Mouse (Mus musculus): ENCODE data around the gene Maml3. TPM values are rescaled to one million over a fixed set of nuclear protein-coding genes. Genes with fewer than 3 reads are reported as not detected.

Maml3 gene
- polyA plus RNA-seq, 1 experiment from 2014 or later: 8.0 TPM

- no peak for ATAC-seq (ENCODE audit: low FRiP score)
- Histone ChIP-seq H3K4me1 (replicated peaks; ENCODE audit: control insufficient read depth, insufficient read depth, low read length) (peaks cover 41% of the 10 kb centered on the region), H3K36me3 (replicated peaks; ENCODE audit: control insufficient read depth, insufficient read depth) (no peaks in the 10 kb centered on the region), H3K27me3 (ENCODE audit: control insufficient read depth, insufficient read depth, low read length) (no peaks in the 10 kb centered on the region), H3K27ac (no peak overlapping the region), H3K4me3 (replicated peaks; ENCODE audit: low read length) (no peak overlapping the region), H3K9me3 (ENCODE audit: control insufficient read depth, low read length) (no peaks in the 10 kb centered on the region), H3K4me2 (replicated peaks) (no peak overlapping the region), H3K9ac (no peak overlapping the region)
- WGBS: 96% methylated on average over 9 of the region's 9 CpGs
- DNase-seq (ENCODE audit: low spot score): no peak
Measured at GRCm38 (mm10) chr3:51876729-51877128, 228.1 kb downstream of the Maml3 start.

GRCm38 (mm10) chr3:51875629-51876028 is 229.2 kb downstream of the Maml3 start:
- no peak for ATAC-seq (ENCODE audit: low FRiP score)

GRCm38 (mm10) chr3:51874252-51874651 is 230.6 kb downstream of the Maml3 start:
- H3K27me3 ChIP-seq (ENCODE audit: control insufficient read depth, insufficient read depth, low read length): no peaks in the 10 kb centered on the region
- H3K4me3 ChIP-seq (replicated peaks; ENCODE audit: low read length): no peak overlapping the region
- ATAC-seq (ENCODE audit: low FRiP score): no peak
- no peak overlapping the region for H3K9ac ChIP-seq
- H3K9me3 ChIP-seq (ENCODE audit: control insufficient read depth, low read length): no peaks in the 10 kb centered on the region
- H3K4me1 ChIP-seq (replicated peaks; ENCODE audit: control insufficient read depth, insufficient read depth, low read length): peaks cover 35% of the 10 kb centered on the region
- no peaks in the 10 kb centered on the region for H3K36me3 ChIP-seq (replicated peaks; ENCODE audit: control insufficient read depth, insufficient read depth)
- DNase-seq (ENCODE audit: low spot score): no peak
- WGBS: 67% methylated on average over 3 of the region's 3 CpGs
- no peak overlapping the region for H3K4me2 ChIP-seq (replicated peaks)
- H3K27ac ChIP-seq: no peak overlapping the region

More at GRCm38 (mm10) chr3:51875629-51876028, 229.2 kb downstream of the Maml3 start:
- DNase-seq (ENCODE audit: low spot score): no peak
- no peak overlapping the region for H3K4me2 ChIP-seq (replicated peaks)
- H3K9me3 ChIP-seq (ENCODE audit: control insufficient read depth, low read length): no peaks in the 10 kb centered on the region
- H3K36me3 ChIP-seq (replicated peaks; ENCODE audit: control insufficient read depth, insufficient read depth): no peaks in the 10 kb centered on the region
- 0 out of 2 replicates have a peak overlapping the region, but pooled peaks have one; percentile 58 for H3K27ac ChIP-seq
- WGBS: 97% methylated on average over 4 of the region's 4 CpGs
- no peaks in the 10 kb centered on the region for H3K27me3 ChIP-seq (ENCODE audit: control insufficient read depth, insufficient read depth, low read length)
- H3K4me3 ChIP-seq (replicated peaks; ENCODE audit: low read length): no peak overlapping the region
- H3K4me1 ChIP-seq (replicated peaks; ENCODE audit: control insufficient read depth, insufficient read depth, low read length): peaks cover 34% of the 10 kb centered on the region
- H3K9ac ChIP-seq: no peak overlapping the region

- H3K36me3 ChIP-seq (replicated peaks; ENCODE audit: control insufficient read depth, insufficient read depth): no peaks in the 10 kb centered on the region
- H3K27me3 ChIP-seq (ENCODE audit: control insufficient read depth, insufficient read depth, low read length): no peaks in the 10 kb centered on the region
- H3K9ac ChIP-seq: no peak overlapping the region
- no peak overlapping the region for H3K4me2 ChIP-seq (replicated peaks)
- peaks cover 43% of the 10 kb centered on the region for H3K4me1 ChIP-seq (replicated peaks; ENCODE audit: control insufficient read depth, insufficient read depth, low read length)
- no peak overlapping the region for H3K4me3 ChIP-seq (replicated peaks; ENCODE audit: low read length)
- WGBS: 58% methylated on average over 4 of the region's 4 CpGs
- 0 out of 2 replicates have a peak overlapping the region, but pooled peaks have one; percentile 28 for H3K27ac ChIP-seq
- no peak for ATAC-seq (ENCODE audit: low FRiP score)
- no peaks in the 10 kb centered on the region for H3K9me3 ChIP-seq (ENCODE audit: control insufficient read depth, low read length)
- no peak for DNase-seq (ENCODE audit: low spot score)
Measured at GRCm38 (mm10) chr3:51872771-51873170, 232.1 kb downstream of the Maml3 start.

- 82% methylated on average over 4 of the region's 4 CpGs for WGBS
- DNase-seq (ENCODE audit: low spot score) (no peak), ATAC-seq (ENCODE audit: low FRiP score) (no peak)
- Histone ChIP-seq H3K4me2 (replicated peaks) (no peak overlapping the region), H3K36me3 (replicated peaks; ENCODE audit: control insufficient read depth, insufficient read depth) (no peaks in the 10 kb centered on the region), H3K27ac (no peak overlapping the region), H3K9ac (no peak overlapping the region), H3K27me3 (ENCODE audit: control insufficient read depth, insufficient read depth, low read length) (no peaks in the 10 kb centered on the region), H3K4me1 (replicated peaks; ENCODE audit: control insufficient read depth, insufficient read depth, low read length) (peaks cover 43% of the 10 kb centered on the region), H3K4me3 (replicated peaks; ENCODE audit: low read length) (no peak overlapping the region), H3K9me3 (ENCODE audit: control insufficient read depth, low read length) (no peaks in the 10 kb centered on the region)
Measured at GRCm38 (mm10) chr3:51871346-51871745, 233.5 kb downstream of the Maml3 start.

- Histone ChIP-seq H3K9ac (peak overlapping the region; percentile 9; the same call in 1 of the 2 replicates), H3K27ac (peak overlapping the region; percentile 60), H3K27me3 (ENCODE audit: control insufficient read depth, insufficient read depth, low read length) (no peaks in the 10 kb centered on the region), H3K4me3 (replicated peaks; ENCODE audit: low read length) (no peak overlapping the region), H3K4me1 (replicated peaks; ENCODE audit: control insufficient read depth, insufficient read depth, low read length) (peaks cover 39% of the 10 kb centered on the region), H3K4me2 (replicated peaks) (0 out of 2 replicates have a peak overlapping the region, but pooled peaks have one; percentile 10), H3K9me3 (ENCODE audit: control insufficient read depth, low read length) (no peaks in the 10 kb centered on the region), H3K36me3 (replicated peaks; ENCODE audit: control insufficient read depth, insufficient read depth) (no peaks in the 10 kb centered on the region)
- DNase-seq (ENCODE audit: low spot score): no peak
- WGBS: 27% methylated on average over 6 of the region's 6 CpGs
- ATAC-seq (ENCODE audit: low FRiP score): peak; percentile 62
Measured at GRCm38 (mm10) chr3:51869980-51870379, 234.9 kb downstream of the Maml3 start.

- Histone ChIP-seq H3K4me3 (replicated peaks; ENCODE audit: low read length) (no peak overlapping the region), H3K9ac (no peak overlapping the region), H3K9me3 (ENCODE audit: control insufficient read depth, low read length) (no peaks in the 10 kb centered on the region), H3K27ac (peak overlapping the region; percentile 60), H3K4me1 (replicated peaks; ENCODE audit: control insufficient read depth, insufficient read depth, low read length) (peaks cover 35% of the 10 kb centered on the region), H3K36me3 (replicated peaks; ENCODE audit: control insufficient read depth, insufficient read depth) (no peaks in the 10 kb centered on the region), H3K27me3 (ENCODE audit: control insufficient read depth, insufficient read depth, low read length) (no peaks in the 10 kb centered on the region), H3K4me2 (replicated peaks) (no peak overlapping the region)
- DNase-seq (ENCODE audit: low spot score): no peak
- WGBS: 17% methylated on average over 5 of the region's 5 CpGs
- no peak for ATAC-seq (ENCODE audit: low FRiP score)
Measured at GRCm38 (mm10) chr3:51868857-51869256, 236.0 kb downstream of the Maml3 start.

- Histone ChIP-seq H3K4me1 (replicated peaks; ENCODE audit: control insufficient read depth, insufficient read depth, low read length) (peaks cover 39% of the 10 kb centered on the region), H3K4me3 (replicated peaks; ENCODE audit: low read length) (no peak overlapping the region), H3K27ac (no peak overlapping the region), H3K36me3 (replicated peaks; ENCODE audit: control insufficient read depth, insufficient read depth) (no peaks in the 10 kb centered on the region), H3K4me2 (replicated peaks) (no peak overlapping the region), H3K9ac (no peak overlapping the region), H3K9me3 (ENCODE audit: control insufficient read depth, low read length) (no peaks in the 10 kb centered on the region), H3K27me3 (ENCODE audit: control insufficient read depth, insufficient read depth, low read length) (no peaks in the 10 kb centered on the region)
- DNase-seq (ENCODE audit: low spot score): no peak
- WGBS: 80% methylated on average over 5 of the region's 5 CpGs
- no peak for ATAC-seq (ENCODE audit: low FRiP score)
Measured at GRCm38 (mm10) chr3:51866446-51866845, 238.4 kb downstream of the Maml3 start.

GRCm38 (mm10) chr3:51861631-51862030 is 243.2 kb downstream of the Maml3 start:
- Histone ChIP-seq H3K9me3 (ENCODE audit: control insufficient read depth, low read length) (no peaks in the 10 kb centered on the region), H3K27me3 (ENCODE audit: control insufficient read depth, insufficient read depth, low read length) (no peaks in the 10 kb centered on the region), H3K27ac (peak overlapping the region; percentile 51), H3K4me2 (replicated peaks) (no peak overlapping the region), H3K4me1 (replicated peaks; ENCODE audit: control insufficient read depth, insufficient read depth, low read length) (peaks cover 13% of the 10 kb centered on the region), H3K36me3 (replicated peaks; ENCODE audit: control insufficient read depth, insufficient read depth) (no peaks in the 10 kb centered on the region), H3K9ac (no peak overlapping the region), H3K4me3 (replicated peaks; ENCODE audit: low read length) (no peak overlapping the region)
- DNase-seq (ENCODE audit: low spot score) (no peak), ATAC-seq (ENCODE audit: low FRiP score) (no peak)
- 79% methylated on average over 9 of the region's 9 CpGs for WGBS

- no peaks in the 10 kb centered on the region for H3K27me3 ChIP-seq (ENCODE audit: control insufficient read depth, insufficient read depth, low read length)
- H3K4me3 ChIP-seq (replicated peaks; ENCODE audit: low read length): no peak overlapping the region
- H3K4me1 ChIP-seq (replicated peaks; ENCODE audit: control insufficient read depth, insufficient read depth, low read length): peaks cover 13% of the 10 kb centered on the region
- no peaks in the 10 kb centered on the region for H3K36me3 ChIP-seq (replicated peaks; ENCODE audit: control insufficient read depth, insufficient read depth)
- no peaks in the 10 kb centered on the region for H3K9me3 ChIP-seq (ENCODE audit: control insufficient read depth, low read length)
- H3K27ac ChIP-seq: no peak overlapping the region
- 94% methylated on average over 7 of the region's 7 CpGs for WGBS
- H3K9ac ChIP-seq: no peak overlapping the region
- H3K4me2 ChIP-seq (replicated peaks): no peak overlapping the region
- ATAC-seq (ENCODE audit: low FRiP score): no peak
- no peak for DNase-seq (ENCODE audit: low spot score)
Measured at GRCm38 (mm10) chr3:51860458-51860857, 244.4 kb downstream of the Maml3 start.
